Mouse (Mus musculus) 3T3-L1 (cell line): ENCODE measurements at regions not wholly inside any gene's neighbourhood (a gene's known extent, or its start where the extent isn't known, plus 50 kb on each side); places are given as distances from the start of the nearest gene placed in this dataset.
A peak's percentile ranks its signal among the peaks of the same experiment; 100 is the strongest.

Source experiments
- DNase-seq: peaks from one replicate; pipeline ENCODE4 v3.0.0-alpha.2; 2015; ENCODE audit warnings: low read depth, low spot score

DNA sequence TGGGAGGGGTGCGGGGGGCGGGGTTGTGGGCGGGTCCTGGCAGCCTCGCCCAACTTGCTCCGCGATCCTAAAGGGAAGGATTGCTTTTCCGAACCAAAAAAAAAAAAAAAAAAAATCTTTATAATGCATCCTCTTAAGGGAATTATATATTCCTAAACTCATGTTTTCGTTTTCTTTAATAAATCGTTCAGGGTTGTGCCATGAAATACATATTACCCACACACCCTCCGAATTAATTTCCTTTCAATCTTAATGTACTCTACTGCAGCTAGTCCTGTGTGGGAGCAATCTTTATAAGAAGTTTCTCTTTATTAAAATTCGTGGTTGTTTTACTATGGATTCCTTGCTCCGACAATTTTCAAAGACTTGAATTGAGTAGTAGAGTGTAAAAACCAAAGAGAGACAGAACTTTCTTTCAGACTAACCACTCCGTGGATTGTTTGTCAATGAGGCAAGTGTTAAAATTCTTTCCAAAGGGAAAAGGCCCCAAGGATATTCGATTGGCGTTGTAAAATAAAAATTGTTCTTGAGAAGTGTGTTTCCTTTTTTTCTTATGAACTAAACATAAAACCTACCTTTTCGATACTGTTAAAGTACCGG lies 253.6 kb upstream of the Nfe2l3 start:
- DNase-seq, result no peak

GRCm38 (mm10) chr6:51179741-51180537 lies 252.5 kb upstream of the Nfe2l3 start:
- no peak for DNase-seq

DNA sequence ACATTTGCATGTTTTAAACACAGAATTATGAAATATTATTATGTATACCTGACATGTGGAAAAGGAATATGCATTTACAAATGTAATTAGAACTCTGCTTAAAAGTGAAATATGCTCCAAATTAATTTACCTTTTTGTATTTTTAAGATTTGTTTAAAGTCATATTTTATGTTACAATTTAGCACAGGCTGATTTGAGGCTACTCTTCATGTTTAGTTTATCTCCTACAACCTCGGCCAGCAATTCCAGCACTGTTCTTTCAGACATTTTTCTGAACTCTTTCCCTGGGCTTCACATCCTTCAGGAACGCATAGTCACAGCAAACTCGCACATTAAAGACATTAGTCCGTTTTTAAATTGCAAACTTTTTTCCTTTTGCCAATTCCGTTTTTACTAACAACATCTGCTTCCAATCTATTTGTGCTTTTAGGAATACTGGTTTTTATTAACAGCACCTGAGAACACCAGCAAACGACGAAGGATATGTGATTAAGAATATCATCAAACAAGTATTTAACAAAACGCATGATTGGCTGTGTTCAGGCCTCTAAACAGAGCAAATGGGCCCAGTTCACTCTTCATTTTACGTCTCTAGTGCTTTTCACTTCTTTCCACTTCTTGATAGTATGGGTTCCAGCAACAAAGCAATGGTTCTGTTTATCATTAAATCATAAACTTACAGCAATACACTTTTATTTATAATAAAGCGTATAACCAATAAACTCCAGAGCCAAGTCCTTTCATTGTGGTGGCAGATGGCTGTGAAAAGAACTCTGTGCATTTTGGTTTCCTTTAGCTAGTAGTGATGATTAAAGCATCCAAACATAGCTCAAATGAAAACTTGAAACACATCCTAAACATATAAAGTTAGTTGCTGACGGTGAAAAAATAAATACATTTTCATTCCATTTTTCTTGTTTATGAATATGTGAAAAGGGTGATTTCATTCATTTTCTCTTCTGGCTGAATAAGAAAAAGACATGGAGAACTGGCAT lies 251.3 kb upstream of the Nfe2l3 start:
- DNase-seq, result no peak

DNA sequence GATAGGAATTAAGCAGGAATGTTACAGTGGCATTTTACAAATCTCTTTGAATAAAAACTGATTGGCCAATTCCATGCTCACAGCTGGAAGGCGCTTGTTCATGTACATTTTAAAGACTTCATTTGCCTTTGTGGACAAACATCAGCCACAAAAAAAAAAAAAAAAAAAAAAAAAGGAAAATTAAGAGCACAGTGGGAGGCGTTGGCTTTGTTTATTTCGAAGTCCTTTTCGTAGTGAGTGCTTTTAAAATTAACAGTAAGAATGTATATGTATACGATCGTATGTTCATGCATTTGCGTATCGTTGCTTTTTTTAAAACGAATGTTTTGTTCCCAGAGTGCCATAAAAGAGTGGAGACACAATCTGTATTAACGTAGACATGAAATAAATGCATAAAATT lies 250.6 kb upstream of the Nfe2l3 start:
- DNase-seq, result no peak

GRCm38 (mm10) chr6:51182771-51183284 lies 249.6 kb upstream of the Nfe2l3 start:
- no peak for DNase-seq

DNA sequence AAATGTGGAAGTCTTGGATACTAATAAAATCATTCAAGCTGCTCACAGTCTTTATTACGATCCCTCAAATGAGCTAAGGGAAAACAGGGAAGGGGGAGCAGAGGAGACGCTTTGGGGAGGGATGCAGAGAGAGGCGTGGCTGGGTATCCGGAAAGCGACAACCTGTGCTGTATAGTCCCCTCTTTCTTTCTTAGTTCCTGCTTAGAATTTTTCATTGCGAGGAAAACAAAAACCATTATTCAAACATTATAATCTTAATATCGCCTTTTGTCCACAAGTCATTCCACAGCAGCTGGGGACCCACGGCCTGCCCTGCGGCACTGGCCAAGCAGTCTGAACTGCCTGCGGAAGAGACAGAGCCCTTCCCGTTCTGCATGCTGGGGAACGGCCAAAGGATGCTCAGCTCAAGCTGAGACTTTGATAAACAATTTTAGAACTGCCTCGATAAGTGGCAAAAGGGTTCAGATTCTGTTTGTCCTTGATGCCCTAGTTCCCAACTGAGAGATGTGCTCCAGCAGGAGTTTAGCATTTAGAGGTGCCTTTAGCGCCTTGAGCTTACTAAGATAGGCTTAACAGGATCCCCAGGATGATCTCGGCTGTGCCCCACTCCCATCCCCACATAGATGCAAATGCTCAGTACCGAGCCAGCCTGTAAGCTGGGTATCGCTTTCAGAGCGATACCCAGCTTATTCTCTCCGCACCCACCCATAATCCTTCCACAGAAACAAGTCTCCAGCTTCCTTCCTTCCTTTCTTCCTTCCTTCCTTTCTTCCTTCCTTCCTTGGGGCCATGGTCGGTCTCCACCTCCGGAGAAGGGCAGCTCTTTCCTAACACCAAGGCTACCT lies 248.7 kb upstream of the Nfe2l3 start:
- no peak for DNase-seq

DNA sequence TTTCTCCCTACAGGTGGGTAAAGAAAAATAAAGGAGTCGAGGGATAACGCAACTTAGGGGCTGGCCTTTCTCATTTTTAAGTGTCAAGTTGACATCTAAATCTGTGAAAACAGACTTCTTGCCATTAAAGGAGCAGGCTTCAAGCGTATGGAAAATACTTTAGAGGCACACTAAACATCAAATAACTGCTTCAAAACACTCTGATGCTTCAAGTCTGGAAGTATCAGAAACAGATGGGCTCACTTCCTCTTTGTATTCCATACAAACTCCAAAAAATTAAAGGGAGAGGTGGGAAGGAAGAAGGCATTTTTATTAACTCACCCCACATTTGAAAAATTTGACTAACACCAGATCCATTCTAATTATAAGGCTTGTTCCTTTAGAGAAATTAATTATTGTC lies 248.0 kb upstream of the Nfe2l3 start:
- DNase-seq, result no peak

DNA sequence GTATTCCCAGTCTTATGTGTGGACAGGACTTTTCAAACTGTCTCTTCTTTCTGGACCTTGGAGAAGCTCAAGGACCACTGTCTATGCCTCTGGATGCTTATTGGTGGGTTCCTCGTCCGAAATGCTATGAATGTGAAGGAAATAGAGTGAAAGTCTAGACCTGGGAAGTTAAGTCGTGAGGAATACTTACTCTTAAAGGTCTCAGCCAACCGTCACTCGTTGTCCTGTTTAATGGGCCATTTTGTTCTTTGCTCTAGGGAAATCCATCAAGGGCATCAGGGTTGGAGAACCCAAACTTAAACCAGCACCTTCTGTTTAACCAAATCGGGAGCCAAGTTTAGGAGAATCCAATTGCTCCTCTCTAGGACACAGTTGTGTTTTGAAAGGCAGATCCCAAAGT lies 247.3 kb upstream of the Nfe2l3 start:
- no peak for DNase-seq

DNA sequence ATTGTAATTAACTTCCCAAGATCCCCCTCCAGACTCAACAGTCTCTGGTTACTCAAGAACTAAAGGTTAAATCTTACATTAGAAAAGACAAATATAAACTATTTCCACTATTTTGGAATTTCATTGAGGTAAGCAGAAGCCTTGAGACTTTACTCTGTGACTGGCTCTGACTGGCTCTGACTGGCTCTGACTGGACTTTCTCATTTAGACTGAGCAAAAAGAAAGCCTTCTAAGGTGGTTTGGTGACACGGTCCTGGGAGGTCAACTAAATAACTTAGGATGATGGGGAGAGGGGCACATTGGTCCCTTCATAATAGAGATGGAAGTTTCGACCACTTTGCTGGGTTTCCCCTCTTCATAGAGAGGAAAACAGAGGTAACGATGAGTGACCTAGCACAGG lies 243.3 kb upstream of the Nfe2l3 start:
- DNase-seq, result no peak

GRCm38 (mm10) chr6:51192826-51193225 lies 239.6 kb upstream of the Nfe2l3 start:
- no peak for DNase-seq

GRCm38 (mm10) chr6:51193356-51193755 lies 239.1 kb upstream of the Nfe2l3 start:
- DNase-seq, result no peak

DNA sequence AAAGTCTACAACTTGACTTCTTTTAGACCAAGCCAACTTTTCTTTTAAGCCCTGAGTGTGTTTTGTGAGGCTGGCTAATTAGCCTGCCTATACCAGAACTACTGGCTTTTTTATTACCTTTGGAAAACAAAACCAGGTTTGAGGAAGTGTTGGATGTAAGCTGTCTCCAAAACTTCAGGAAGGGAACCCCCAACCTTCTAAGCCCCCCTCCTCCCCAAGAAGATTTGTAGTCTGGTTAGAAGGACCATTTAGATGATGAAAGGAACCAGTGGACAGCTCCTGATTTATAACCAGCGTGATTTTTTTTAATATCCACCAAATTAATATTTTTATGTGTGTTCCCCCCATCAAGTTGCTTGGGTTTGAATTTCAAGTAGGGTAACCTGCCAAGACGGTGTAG lies 236.1 kb upstream of the Nfe2l3 start:
- no peak for DNase-seq

DNA sequence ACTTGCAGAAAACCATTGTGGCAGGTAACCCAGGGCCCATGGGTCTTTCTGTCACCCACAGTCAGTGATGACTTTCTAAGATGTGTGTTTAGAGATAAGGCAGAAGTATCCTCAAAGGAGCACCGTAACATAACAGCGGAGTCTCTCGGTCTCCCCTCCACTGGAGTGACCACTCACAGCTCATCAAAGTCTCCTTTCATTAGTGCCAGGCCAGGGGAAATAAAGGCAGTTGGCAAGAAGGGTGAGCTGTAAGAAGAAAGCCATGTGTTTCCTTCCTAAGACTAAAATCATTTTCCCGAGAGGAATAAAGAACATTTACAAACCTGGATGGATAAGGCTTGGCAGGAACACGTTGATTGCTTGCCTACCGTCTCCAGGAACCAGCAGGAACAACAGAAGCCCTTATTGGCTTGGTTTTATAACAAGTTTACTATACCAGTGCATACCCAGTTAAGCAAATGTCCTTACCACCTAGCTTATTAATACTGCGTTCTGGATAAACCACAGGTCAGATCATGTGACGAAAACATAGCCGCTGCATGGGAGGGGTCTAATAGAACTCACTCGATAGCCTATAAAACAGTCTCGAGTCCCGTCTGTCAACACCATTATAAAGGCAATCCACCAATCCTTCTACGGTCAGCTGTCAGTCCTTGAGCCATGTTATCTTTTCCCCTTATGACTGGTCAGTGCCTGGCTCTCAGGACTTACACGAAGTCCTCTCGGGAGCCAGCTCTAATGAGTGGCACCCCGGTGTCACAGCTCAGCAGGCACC lies 235.3 kb upstream of the Nfe2l3 start:
- no peak for DNase-seq

GRCm38 (mm10) chr6:51200207-51200606 lies 232.3 kb upstream of the Nfe2l3 start:
- peak; percentile 54 for DNase-seq

DNA sequence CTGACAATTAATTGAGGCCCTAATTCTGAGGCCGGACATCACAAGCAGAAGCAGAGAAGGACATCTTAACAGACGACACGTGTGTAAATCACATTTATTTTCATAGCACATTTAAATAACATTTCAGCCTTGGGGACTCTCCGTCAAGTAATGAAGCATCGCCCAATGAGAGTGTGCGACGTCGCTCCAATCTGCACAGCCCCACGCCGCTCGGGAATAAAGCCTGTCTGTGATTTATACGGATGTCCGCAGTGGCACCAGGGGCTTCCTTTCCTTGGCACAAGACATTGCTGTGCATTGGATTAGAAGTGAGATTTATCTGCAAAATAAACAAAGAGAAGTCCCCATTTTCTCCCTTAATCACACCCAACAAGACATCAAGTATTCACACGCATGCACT lies 231.6 kb upstream of the Nfe2l3 start:
- DNase-seq, result no peak

DNA sequence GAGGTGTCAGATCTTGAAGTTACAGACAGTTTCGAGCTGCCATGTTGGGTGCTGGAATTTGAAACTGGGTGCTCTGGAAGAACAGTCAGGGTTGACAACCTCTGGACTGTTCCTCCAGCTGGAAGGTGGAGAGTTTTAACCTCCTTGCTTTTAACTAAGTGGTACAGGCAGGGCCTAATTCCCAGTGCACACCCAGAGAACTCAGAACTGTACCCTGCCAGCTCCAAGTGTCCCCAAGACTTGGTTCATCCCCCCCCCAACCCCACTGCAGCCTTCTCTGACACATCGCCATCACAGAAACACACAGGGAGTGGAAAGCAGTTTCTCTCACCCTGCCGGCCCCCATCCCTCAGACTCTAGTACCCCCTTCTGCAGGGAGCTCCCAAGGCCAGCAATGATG lies 228.2 kb upstream of the Nfe2l3 start:
- no peak for DNase-seq

DNA sequence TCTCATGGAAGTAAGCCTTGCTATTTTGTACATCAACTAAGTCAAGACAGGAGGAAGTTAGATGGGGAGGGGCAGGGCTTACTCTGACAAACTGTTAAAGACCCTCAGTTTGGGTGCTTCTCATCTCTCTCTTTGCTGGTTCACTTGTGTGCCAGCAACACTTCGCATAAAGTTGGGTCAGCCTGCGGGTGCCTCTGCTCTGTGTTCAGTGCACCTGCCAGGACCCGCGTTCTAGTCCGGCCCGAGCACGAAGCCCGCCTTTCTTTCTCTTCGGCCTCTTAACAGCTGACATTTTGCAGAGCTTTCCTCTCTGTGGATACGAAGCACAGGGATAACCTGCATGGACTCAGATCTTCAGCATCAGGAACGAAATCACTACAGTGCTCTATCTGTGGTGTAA lies 227.1 kb upstream of the Nfe2l3 start:
- no peak for DNase-seq

GRCm38 (mm10) chr6:51206712-51207505 lies 225.6 kb upstream of the Nfe2l3 start:
- peak; percentile 89 for DNase-seq

GRCm38 (mm10) chr6:51207587-51208361 lies 224.7 kb upstream of the Nfe2l3 start:
- no peak for DNase-seq
